In the genomic region with DNA sequence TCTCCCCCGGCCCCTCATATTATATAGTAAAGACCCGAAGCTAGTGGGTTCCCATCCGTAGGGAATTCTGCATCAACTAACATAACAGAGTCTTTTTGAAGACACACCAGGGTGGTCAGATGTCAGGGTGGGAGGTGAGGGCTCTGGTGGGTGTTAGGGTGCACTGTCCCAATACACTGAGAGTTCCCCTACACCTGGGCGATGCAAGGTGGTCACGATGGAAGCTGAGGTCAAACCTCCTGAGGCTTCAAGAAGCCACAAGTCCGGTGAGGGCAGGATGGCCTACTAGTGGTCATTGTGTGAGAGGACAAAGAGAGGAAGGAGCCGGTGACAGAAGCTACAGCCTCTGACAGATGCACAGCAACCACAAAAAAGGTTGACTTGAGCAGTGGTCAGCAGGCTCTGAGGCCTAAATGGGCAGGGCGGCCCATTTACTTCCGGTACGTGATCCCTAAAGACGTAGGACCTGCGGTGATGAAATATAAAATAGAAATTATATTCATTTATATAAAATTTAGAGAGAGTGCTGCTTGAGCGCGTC, we compare ENCODE assay signal across 8 mouse cellular contexts. TPM values are rescaled to one million over a fixed set of nuclear protein-coding genes. Genes with fewer than 3 reads are reported as not detected.
DNase-seq lines count a peak whose midpoint lies in the region; ATAC-seq and TF ChIP-seq lines count a peak whose summit lies in the region.

No protein-coding gene starts in this region.

- no peak for TF ChIP-seq CTCF in liver, postnatal 0 days (IDR thresholded peaks at IDR 0.05; ENCODE audit: low read depth)

- no peak overlapping the region for H3K27ac ChIP-seq in heart, embryonic 11.5 days (ENCODE audit: low read depth, low read length)
- H3K27ac ChIP-seq in ES-E14 (ENCODE audit: insufficient read depth, low read depth, low read length, poor library complexity, severe bottlenecking), result peak overlapping the region; percentile 15; the same call in 1 of the 2 replicates
- H3K27ac ChIP-seq in hindbrain, embryonic 10.5 days, result peak overlapping the region; percentile 93
- H3K27ac ChIP-seq in liver, postnatal 0 days (ENCODE audit: low read depth), result no peak overlapping the region

- no peak overlapping the region for H3K9ac ChIP-seq in heart, embryonic 11.5 days (ENCODE audit: low read depth, low read length)
- H3K9ac ChIP-seq in ES-E14 (ENCODE audit: insufficient read depth, low read depth, low read length, poor library complexity, severe bottlenecking), result peak overlapping the region; percentile 65
- no peak overlapping the region for H3K9ac ChIP-seq in liver, postnatal 0 days (replicated peaks)

- peaks cover 9% of the 10 kb centered on the region; the same call in 1 of the 2 replicates for H3K36me3 ChIP-seq in heart, embryonic 11.5 days (ENCODE audit: control insufficient read depth, insufficient read depth, low read length)
- no peaks in the 10 kb centered on the region; the same call in 1 of the 2 replicates for H3K36me3 ChIP-seq in ES-E14 (ENCODE audit: control insufficient read depth, insufficient read depth, low read length, poor library complexity, severe bottlenecking)
- H3K36me3 ChIP-seq in hindbrain, embryonic 10.5 days, result peaks cover 22% of the 10 kb centered on the region
- no peaks in the 10 kb centered on the region for H3K36me3 ChIP-seq in liver, postnatal 0 days (replicated peaks; ENCODE audit: insufficient read depth, low read length)

- no peak for DNase-seq in heart, adult 9 months (ENCODE audit: low spot score in 2 of 2)
- DNase-seq in ES-E14 (ENCODE audit: low read depth, low spot score), result no peak
- DNase-seq in hindbrain, embryonic 10.5 days (ENCODE audit: low spot score), result no peak
- DNase-seq in liver, postnatal 0 days, result no peak
- DNase-seq in ovary, postnatal 10 days (ENCODE audit: low spot score), result no peak
- DNase-seq in spleen, postnatal 36 days (ENCODE audit: low spot score in 2 of 2), result no peak
- DNase-seq in left cerebral cortex, postnatal 36 days (ENCODE audit: low spot score in 2 of 2), result no peak

- H3K4me2 ChIP-seq in heart, embryonic 11.5 days, result peak overlapping the region; percentile 78
- H3K4me2 ChIP-seq in liver, postnatal 0 days (ENCODE audit: low read depth, low read length), result peak overlapping the region; percentile 85

- H3K4me3 ChIP-seq in heart, embryonic 11.5 days (ENCODE audit: low read depth, low read length), result peak overlapping the region; percentile 58
- H3K4me3 ChIP-seq in ES-E14 (ENCODE audit: insufficient read depth in 1 of 2, low read depth in 1 of 2, low read length in 2 of 2, poor library complexity in 1 of 2, severe bottlenecking in 1 of 2), result peak overlapping the region; percentile 29 to 48; a peak in 3 of 4 replicates
- H3K4me3 ChIP-seq in hindbrain, embryonic 10.5 days, result peak overlapping the region; percentile 66
- peak overlapping the region; percentile 56; the same call in 1 of the 2 replicates for H3K4me3 ChIP-seq in liver, postnatal 0 days (ENCODE audit: low read depth, low read length)

- ATAC-seq in heart, embryonic 11.5 days (replicated peaks; ENCODE audit: insufficient number of reproducible peaks, low FRiP score, low TSS enrichment), result no peak
- ATAC-seq in liver, postnatal 0 days, result no peak; the same call in 1 of the 2 replicates

- intact Hi-C loops in left cerebral cortex, postnatal 36 days (cut with DNase I), result no loop called here

- H3K27me3 ChIP-seq in heart, embryonic 11.5 days (ENCODE audit: control insufficient read depth, insufficient read depth, low read length), result no peaks in the 10 kb centered on the region
- peaks cover 14% of the 10 kb centered on the region for H3K27me3 ChIP-seq in hindbrain, embryonic 10.5 days (ENCODE audit: insufficient read depth, poor library complexity, severe bottlenecking)
- H3K27me3 ChIP-seq in liver, postnatal 0 days (ENCODE audit: insufficient read depth, low read length), result no peaks in the 10 kb centered on the region

- WGBS in heart, embryonic 11.5 days (ENCODE audit: insufficient replicate concordance), result 78% methylated on average over 14 of the region's 14 CpGs
- WGBS in hindbrain, embryonic 10.5 days, result 79% methylated on average over 14 of the region's 14 CpGs
- WGBS in liver, postnatal 0 days (ENCODE audit: insufficient replicate concordance), result 70% methylated on average over 14 of the region's 14 CpGs

- H3K4me1 ChIP-seq in heart, embryonic 11.5 days (ENCODE audit: control insufficient read depth, insufficient read depth, low read length), result peaks cover 21% of the 10 kb centered on the region
- H3K4me1 ChIP-seq in ES-E14 (ENCODE audit: control insufficient read depth in 2 of 2, insufficient read depth in 2 of 2, low read length in 2 of 2, poor library complexity in 1 of 2), result peaks cover 9 to 18% of the 10 kb centered on the region in 2 experiments
- peaks cover 36% of the 10 kb centered on the region for H3K4me1 ChIP-seq in hindbrain, embryonic 10.5 days (replicated peaks)
- peaks cover 10% of the 10 kb centered on the region for H3K4me1 ChIP-seq in liver, postnatal 0 days (ENCODE audit: insufficient read depth)

- H3K9me3 ChIP-seq in heart, embryonic 11.5 days (replicated peaks; ENCODE audit: control insufficient read depth, low read length), result peaks cover 12% of the 10 kb centered on the region
- no peaks in the 10 kb centered on the region for H3K9me3 ChIP-seq in ES-E14 (ENCODE audit: control insufficient read depth, insufficient read depth, low read depth, low read length)
- peaks cover 31% of the 10 kb centered on the region for H3K9me3 ChIP-seq in hindbrain, embryonic 10.5 days
- peaks cover 23% of the 10 kb centered on the region for H3K9me3 ChIP-seq in liver, postnatal 0 days (ENCODE audit: low read length)

- in situ Hi-C loops in ES-E14 (cut with MboI; ENCODE audit: low sequenced_read_pairs in 2 of 2, unreplicated experiment in 2 of 2), result no loop called here

- no peak for TF ChIP-seq EP300 in liver, postnatal 0 days (IDR thresholded peaks at IDR 0.05; ENCODE audit: low read depth)

TF ChIP-seq in ES-E14, 5 proteins besides CTCF, POLR2A, EP300 and RAD21:
- no peak for TF ChIP-seq ZC3H11A (IDR thresholded peaks at IDR 0.05; ENCODE audit: borderline replicate concordance, low read depth, low read length)
- no peak for TF ChIP-seq MAFK (IDR thresholded peaks at IDR 0.05; ENCODE audit: insufficient read depth, low read depth, low read length)
- TF ChIP-seq ZNF384 (IDR thresholded peaks at IDR 0.05; ENCODE audit: low read depth, low read length), result no peak
- TF ChIP-seq HCFC1 (IDR thresholded peaks at IDR 0.05; ENCODE audit: borderline replicate concordance, insufficient read depth, low read length), result no peak
- no peak for TF ChIP-seq CHD2 (IDR thresholded peaks at IDR 0.05; ENCODE audit: low read depth, low read length)

RNA-seq across cellular contexts. Expression of gene Map10, which starts 0.4 kb away (rescaled TPM):
- 6.1 and 8.1 TPM in 2 replicates for polyA plus RNA-seq in heart, embryonic 11.5 days (2014; fragmentation: Nextera tagmentation; extraction: Ambion mirVana)
- 6.4 and 8.7 TPM in 2 replicates for total RNA-seq in ES-E14 (2012; rRNA removed)
- 6.0 and 8.0 TPM in 2 replicates for polyA plus RNA-seq in hindbrain, embryonic 10.5 days (2016; fragmentation: Nextera tagmentation; extraction: Ambion mirVana)
- 0.67 and 0.78 TPM in 2 replicates for polyA plus RNA-seq in liver, postnatal 0 days (2015; fragmentation: Nextera tagmentation; extraction: Ambion mirVana)
- total RNA-seq in left cerebral cortex, postnatal 36 days (2021), result 1 to 10 TPM; 3.6 to 5.3 TPM

Comparison
In these comparisons a context has a peak if more than half of its experiments do, and no peak if none do; other contexts are left out.
1. H3K27ac ChIP-seq: peak in ES-E14 (single experiment) and hindbrain, embryonic 10.5 days (single experiment); none in heart, embryonic 11.5 days (single experiment) and liver, postnatal 0 days (single experiment).
2. Peak in every context shown above with its lines, with median percentiles within 50 percentile points of each other: H3K4me3 ChIP-seq.